Mouse (Mus musculus): ENCODE data around the gene Slc24a4.

GRCm38 (mm10) chr12:102251985-102252384 lies 123.5 kb downstream of the Slc24a4 start:
- TF ChIP-seq EP300 (IDR thresholded peaks at IDR 0.05; ENCODE audit: low read length) (no peak), MEF2A (IDR thresholded peaks at IDR 0.05; ENCODE audit: borderline replicate concordance, low read depth, low read length) (no peak)
